Mouse (Mus musculus): ENCODE measurements around the gene Slc10a4. TPM values are rescaled to one million over a fixed set of nuclear protein-coding genes. Genes with fewer than 3 reads are reported as not detected.
"Not testable (repeated sequence)": the region's sequence is repeated elsewhere in the genome, so short reads cannot be mapped to it uniquely, and the experiment has no call there.

The Slc10a4 gene
- polyA plus RNA-seq, 1 experiment from 2014 or later = 8.1 TPM

- H3K4me3 ChIP-seq (replicated peaks; ENCODE audit: low read length); ATAC-seq (ENCODE audit: insufficient read depth, low FRiP score); H3K4me1 ChIP-seq (ENCODE audit: control insufficient read depth, insufficient read depth, low read length); H3K27ac ChIP-seq (ENCODE audit: low read length); H3K9ac ChIP-seq (ENCODE audit: low read length); H3K4me2 ChIP-seq (ENCODE audit: low read depth, low read length); H3K36me3 ChIP-seq (ENCODE audit: control insufficient read depth, insufficient read depth, low read length); H3K9me3 ChIP-seq (replicated peaks; ENCODE audit: control insufficient read depth, low read length): not testable (repeated sequence)
- WGBS = 41% methylated on average over 8 of the region's 8 CpGs
- peaks cover 23% of the 10 kb centered on the region for H3K27me3 ChIP-seq (ENCODE audit: control insufficient read depth, insufficient read depth, low read length)
Measured at GRCm38 (mm10) chr5:73008230-73008629, 1.5 kb downstream of the Slc10a4 start.

- H3K9me3 ChIP-seq (replicated peaks; ENCODE audit: control insufficient read depth, low read length); H3K4me3 ChIP-seq (replicated peaks; ENCODE audit: low read length); H3K9ac ChIP-seq (ENCODE audit: low read length); H3K4me2 ChIP-seq (ENCODE audit: low read depth, low read length); H3K4me1 ChIP-seq (ENCODE audit: control insufficient read depth, insufficient read depth, low read length); ATAC-seq (ENCODE audit: insufficient read depth, low FRiP score); H3K27ac ChIP-seq (ENCODE audit: low read length); H3K36me3 ChIP-seq (ENCODE audit: control insufficient read depth, insufficient read depth, low read length): not testable (repeated sequence)
- H3K27me3 ChIP-seq (ENCODE audit: control insufficient read depth, insufficient read depth, low read length) = peaks cover 13% of the 10 kb centered on the region
- 88% methylated on average over 15 of the region's 16 CpGs for WGBS
Measured at GRCm38 (mm10) chr5:73011806-73012205, 5.1 kb downstream of the Slc10a4 start.

- H3K4me2 ChIP-seq (ENCODE audit: low read depth, low read length) = peak overlapping the region; percentile 69
- H3K27me3 ChIP-seq (ENCODE audit: control insufficient read depth, insufficient read depth, low read length); H3K4me1 ChIP-seq (ENCODE audit: control insufficient read depth, insufficient read depth, low read length); H3K9me3 ChIP-seq (replicated peaks; ENCODE audit: control insufficient read depth, low read length); H3K36me3 ChIP-seq (ENCODE audit: control insufficient read depth, insufficient read depth, low read length); H3K9ac ChIP-seq (ENCODE audit: low read length); H3K27ac ChIP-seq (ENCODE audit: low read length): not testable (repeated sequence)
- peak overlapping the region; percentile 41 for H3K4me3 ChIP-seq (replicated peaks; ENCODE audit: low read length)
- WGBS = 20% methylated on average over 22 of the region's 27 CpGs
- peak; percentile 21; the same call in 1 of the 2 replicates for ATAC-seq (ENCODE audit: insufficient read depth, low FRiP score)
Measured at GRCm38 (mm10) chr5:73012884-73013610, 6.4 kb downstream of the Slc10a4 start.

- not testable (repeated sequence) for H3K9me3 ChIP-seq (replicated peaks; ENCODE audit: control insufficient read depth, low read length); H3K4me1 ChIP-seq (ENCODE audit: control insufficient read depth, insufficient read depth, low read length); H3K27ac ChIP-seq (ENCODE audit: low read length); H3K36me3 ChIP-seq (ENCODE audit: control insufficient read depth, insufficient read depth, low read length); H3K27me3 ChIP-seq (ENCODE audit: control insufficient read depth, insufficient read depth, low read length)
- Histone ChIP-seq H3K9ac (ENCODE audit: low read length) (peak overlapping the region; percentile 54), H3K4me3 (replicated peaks; ENCODE audit: low read length) (peak overlapping the region; percentile 41), H3K4me2 (ENCODE audit: low read depth, low read length) (peak overlapping the region; percentile 69)
- WGBS = 2% methylated on average over 47 of the region's 65 CpGs
- ATAC-seq (ENCODE audit: insufficient read depth, low FRiP score) = peak; percentile 62; the same call in 1 of the 2 replicates
Measured at GRCm38 (mm10) chr5:73013611-73014287, 7.1 kb downstream of the Slc10a4 start.

GRCm38 (mm10) chr5:73014745-73015144, 8.1 kb downstream of the Slc10a4 start:
- no peaks in the 10 kb centered on the region for H3K27me3 ChIP-seq (ENCODE audit: control insufficient read depth, insufficient read depth, low read length)
- H3K4me2 ChIP-seq (ENCODE audit: low read depth, low read length) = no peak overlapping the region
- ATAC-seq (ENCODE audit: insufficient read depth, low FRiP score) = no peak
- H3K27ac ChIP-seq (ENCODE audit: low read length) = no peak overlapping the region
- H3K4me3 ChIP-seq (replicated peaks; ENCODE audit: low read length) = no peak overlapping the region
- no peaks in the 10 kb centered on the region for H3K9me3 ChIP-seq (replicated peaks; ENCODE audit: control insufficient read depth, low read length)
- no peaks in the 10 kb centered on the region for H3K4me1 ChIP-seq (ENCODE audit: control insufficient read depth, insufficient read depth, low read length)
- WGBS = 42% methylated on average over 9 of the region's 9 CpGs
- H3K36me3 ChIP-seq (ENCODE audit: control insufficient read depth, insufficient read depth, low read length) = no peaks in the 10 kb centered on the region
- H3K9ac ChIP-seq (ENCODE audit: low read length) = no peak overlapping the region

- Histone ChIP-seq H3K4me3 (replicated peaks; ENCODE audit: low read length) (no peak overlapping the region), H3K27ac (ENCODE audit: low read length) (no peak overlapping the region), H3K9ac (ENCODE audit: low read length) (no peak overlapping the region), H3K4me1 (ENCODE audit: control insufficient read depth, insufficient read depth, low read length) (no peaks in the 10 kb centered on the region), H3K4me2 (ENCODE audit: low read depth, low read length) (no peak overlapping the region), H3K9me3 (replicated peaks; ENCODE audit: control insufficient read depth, low read length) (no peaks in the 10 kb centered on the region), H3K27me3 (ENCODE audit: control insufficient read depth, insufficient read depth, low read length) (no peaks in the 10 kb centered on the region), H3K36me3 (ENCODE audit: control insufficient read depth, insufficient read depth, low read length) (0 out of 2 replicates have a peak, but pooled peaks cover 4% of the 10 kb centered on the region)
- 89% methylated on average over 13 of the region's 13 CpGs for WGBS
- no peak for ATAC-seq (ENCODE audit: insufficient read depth, low FRiP score)
Measured at GRCm38 (mm10) chr5:73023801-73024200, 17.1 kb downstream of the Slc10a4 start.

- Histone ChIP-seq H3K9ac (ENCODE audit: low read length) (no peak overlapping the region), H3K27me3 (ENCODE audit: control insufficient read depth, insufficient read depth, low read length) (no peaks in the 10 kb centered on the region), H3K9me3 (replicated peaks; ENCODE audit: control insufficient read depth, low read length) (no peaks in the 10 kb centered on the region), H3K4me3 (replicated peaks; ENCODE audit: low read length) (no peak overlapping the region), H3K36me3 (ENCODE audit: control insufficient read depth, insufficient read depth, low read length) (peaks cover 15% of the 10 kb centered on the region; the same call in 1 of the 2 replicates), H3K27ac (ENCODE audit: low read length) (no peak overlapping the region), H3K4me2 (ENCODE audit: low read depth, low read length) (no peak overlapping the region), H3K4me1 (ENCODE audit: control insufficient read depth, insufficient read depth, low read length) (no peaks in the 10 kb centered on the region)
- ATAC-seq (ENCODE audit: insufficient read depth, low FRiP score) = no peak
- WGBS = 77% methylated on average over 13 of the region's 13 CpGs
Measured at GRCm38 (mm10) chr5:73028646-73029045, 22.0 kb downstream of the Slc10a4 start.

- WGBS = 85% methylated on average over 11 of the region's 11 CpGs
- H3K36me3 ChIP-seq (ENCODE audit: control insufficient read depth, insufficient read depth, low read length) = peaks cover 19% of the 10 kb centered on the region; the same call in 1 of the 2 replicates
- H3K27me3 ChIP-seq (ENCODE audit: control insufficient read depth, insufficient read depth, low read length) = no peaks in the 10 kb centered on the region
- H3K4me3 ChIP-seq (replicated peaks; ENCODE audit: low read length) = no peak overlapping the region
- no peak for ATAC-seq (ENCODE audit: insufficient read depth, low FRiP score)
- no peak overlapping the region for H3K27ac ChIP-seq (ENCODE audit: low read length)
- H3K9ac ChIP-seq (ENCODE audit: low read length) = no peak overlapping the region
- no peak overlapping the region for H3K4me2 ChIP-seq (ENCODE audit: low read depth, low read length)
- no peaks in the 10 kb centered on the region for H3K4me1 ChIP-seq (ENCODE audit: control insufficient read depth, insufficient read depth, low read length)
- H3K9me3 ChIP-seq (replicated peaks; ENCODE audit: control insufficient read depth, low read length) = no peaks in the 10 kb centered on the region
Measured at GRCm38 (mm10) chr5:73032481-73032880, 25.8 kb downstream of the Slc10a4 start.

- H3K4me2 ChIP-seq (ENCODE audit: low read depth, low read length) = no peak overlapping the region
- no peak overlapping the region for H3K4me3 ChIP-seq (replicated peaks; ENCODE audit: low read length)
- no peak for ATAC-seq (ENCODE audit: insufficient read depth, low FRiP score)
- H3K27ac ChIP-seq (ENCODE audit: low read length) = no peak overlapping the region
- no peak overlapping the region for H3K9ac ChIP-seq (ENCODE audit: low read length)
- WGBS = 93% methylated on average over 2 of the region's 2 CpGs
- no peaks in the 10 kb centered on the region for H3K27me3 ChIP-seq (ENCODE audit: control insufficient read depth, insufficient read depth, low read length)
- peaks cover 3% of the 10 kb centered on the region; the same call in 1 of the 2 replicates for H3K9me3 ChIP-seq (replicated peaks; ENCODE audit: control insufficient read depth, low read length)
- peaks cover 25% of the 10 kb centered on the region; the same call in 1 of the 2 replicates for H3K36me3 ChIP-seq (ENCODE audit: control insufficient read depth, insufficient read depth, low read length)
- H3K4me1 ChIP-seq (ENCODE audit: control insufficient read depth, insufficient read depth, low read length) = no peaks in the 10 kb centered on the region
Measured at GRCm38 (mm10) chr5:73044055-73044454, 37.4 kb downstream of the Slc10a4 start.
